Mouse (Mus musculus) brain, embryonic 14.5 days (tissue): ENCODE measurements at regions not wholly inside any gene's neighbourhood (a gene's known extent, or its start where the extent isn't known, plus 50 kb on each side); places are given as distances from the start of the nearest gene placed in this dataset.

Experiments used
- CTCF ChIP-seq: fragments of 200-500 bp; IDR thresholded peaks from 2 replicates; pipeline ENCODE4 v1.5.1; 2012; ENCODE audit warnings: inconsistent platforms, mild to moderate bottlenecking, moderate library complexity, borderline replicate concordance; ENCODE audit not compliant: insufficient read depth, insufficient read length; ENCODE audit errors: extremely low read depth
- POLR2A ChIP-seq: fragments of 200-500 bp; IDR thresholded peaks from 2 replicates; pipeline ENCODE4 v1.6.1; 2012; ENCODE audit warnings: mild to moderate bottlenecking, inconsistent platforms, borderline replicate concordance; ENCODE audit not compliant: poor library complexity, insufficient read depth, insufficient read length, severe bottlenecking; ENCODE audit errors: extremely low read depth

GRCm38 (mm10) chr13:70499302-70499701 is 138.1 kb downstream of the Ice1 start:
- no peak for TF ChIP-seq CTCF
- TF ChIP-seq POLR2A, result no peak
